Mouse (Mus musculus) adrenal gland, adult 2 months (tissue): ENCODE measurements around the gene Irf4. TPM values are rescaled to one million over a fixed set of nuclear protein-coding genes. Genes with fewer than 3 reads are reported as not detected.

Source experiments
- DNase-seq: peaks from one replicate; pipeline ENCODE4 v3.0.0; 2021
- polyA plus RNA-seq: library from polyadenylated mRNA; depleted of rRNA; stranded (reverse); fragments of >200 nt; gene quantifications from 2 replicates; pipeline ENCODE4 v1.2.3, GENCODE M21; 2012; rRNA removed
- total RNA-seq, 2 experiments: library from RNA; stranded (reverse); gene quantifications; 2 replicates each; pipeline ENCODE4 v1.2.3; 2021

The Irf4 gene
- total and polyA plus RNA-seq, 3 experiments: 0.88 to 25.7 (median 23.5) TPM

DNA sequence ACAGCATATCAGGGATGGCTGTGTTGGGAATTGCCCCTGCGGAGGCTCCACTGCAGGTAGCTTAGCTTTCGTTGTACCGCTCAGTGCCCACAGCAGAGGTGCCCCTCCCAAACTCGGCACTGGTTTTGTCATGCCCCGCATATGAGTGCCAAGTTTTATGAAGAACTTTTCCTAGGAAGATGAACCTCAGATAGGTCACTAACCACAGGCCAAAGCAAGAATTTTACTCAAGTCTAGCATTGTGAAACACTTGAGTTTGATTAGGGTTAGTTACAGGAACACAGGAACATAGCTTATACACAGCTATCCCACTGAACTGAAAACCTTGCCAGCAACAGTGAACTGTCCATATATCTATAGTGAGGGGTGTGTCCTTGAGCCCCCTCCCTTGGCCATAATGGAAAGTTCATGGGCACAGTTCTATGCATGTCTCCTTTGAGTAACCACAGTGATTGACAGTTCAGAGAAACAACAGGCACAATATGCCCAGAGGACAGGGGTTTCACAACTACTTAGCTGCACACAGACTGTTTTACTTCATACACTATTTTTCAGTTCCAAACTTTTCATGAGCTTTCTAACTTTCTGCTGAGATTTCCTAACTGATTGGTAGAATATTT, 53.4 kb downstream of the Irf4 start:
- no peak for DNase-seq

DNA sequence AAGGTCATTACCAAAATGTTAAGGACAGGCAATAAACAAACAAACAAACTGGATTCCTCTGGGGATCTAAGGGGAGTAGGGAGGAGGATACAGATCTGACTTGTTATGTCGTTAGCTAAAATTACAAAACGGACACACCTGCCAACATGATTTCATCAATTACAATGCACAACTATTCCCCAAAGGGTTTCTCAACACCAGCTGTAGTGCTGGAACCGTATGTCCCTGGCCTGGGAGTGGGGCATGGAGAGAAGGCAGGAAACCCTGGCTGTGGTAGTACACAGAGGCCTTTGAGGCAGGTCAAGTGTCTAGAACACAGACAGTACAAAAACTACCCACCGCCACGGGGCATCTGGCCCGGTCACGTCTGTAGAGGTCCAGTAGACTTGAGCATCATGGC, 60.2 kb downstream of the Irf4 start:
- DNase-seq: peak; percentile 33

DNA sequence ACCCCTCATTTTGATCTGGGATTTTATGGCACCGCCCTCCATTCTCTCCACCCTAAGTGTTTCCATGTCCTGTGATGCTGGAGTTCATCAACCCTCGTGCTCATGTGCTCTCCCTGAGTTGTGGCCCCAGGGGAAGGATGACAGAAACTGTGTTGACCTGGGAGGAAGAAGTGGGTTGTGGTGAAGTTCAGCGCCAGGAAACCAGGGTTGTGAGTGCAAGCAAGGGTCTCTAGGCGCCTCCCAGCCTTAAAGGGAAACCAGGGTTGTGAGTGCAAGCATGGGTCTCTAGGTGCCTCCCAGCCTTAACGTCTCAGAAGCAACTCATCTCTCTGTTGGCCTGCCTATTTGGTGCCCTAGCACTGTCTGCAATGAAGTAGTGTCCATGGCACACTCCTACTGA, 64.4 kb downstream of the Irf4 start:
- DNase-seq: no peak

DNA sequence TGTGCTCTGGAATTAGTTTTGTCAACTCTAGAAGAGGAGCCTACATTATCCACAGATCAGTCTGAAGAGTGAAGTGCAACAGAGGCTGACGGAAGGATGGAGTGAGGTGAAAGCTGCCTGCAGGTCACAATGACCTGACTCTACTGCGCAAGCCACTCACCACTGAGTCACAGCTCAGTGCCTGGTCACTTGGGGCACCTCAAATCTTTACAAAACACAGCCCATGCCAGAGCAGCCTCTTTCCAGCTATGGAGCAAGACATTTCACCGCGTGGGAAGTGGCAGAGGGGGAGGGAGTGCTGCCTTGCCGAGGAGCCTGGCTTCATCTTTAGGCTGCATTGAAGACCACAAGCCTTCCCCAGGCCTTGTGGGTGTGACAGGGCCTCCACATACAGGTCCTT, 65.2 kb downstream of the Irf4 start:
- DNase-seq: peak; percentile 46

Other genes with a start within 250 kb of the Irf4 start
- gene Uqcrfs1, start 203.9 kb upstream of the Irf4 start, total RNA-seq: 100 to 1,000 TPM; 247 to 409 TPM
- 860 and 1,083 TPM in 2 replicates for gene Uqcrfs1, start 203.9 kb upstream of the Irf4 start, polyA plus RNA-seq
- gene Dusp22, start 89.2 kb upstream of the Irf4 start, total RNA-seq: 10 to 100 TPM; 21.8 to 29.6 TPM
- gene Dusp22, start 89.2 kb upstream of the Irf4 start, polyA plus RNA-seq: 7.6 and 9.5 TPM in 2 replicates
- under 1 TPM; 0.23 to 0.31 TPM for gene Hus1b, start 198.5 kb downstream of the Irf4 start, total RNA-seq
- gene Hus1b, start 198.5 kb downstream of the Irf4 start, polyA plus RNA-seq: 0.27 TPM in 1 of 2 replicates, not detected in the other
- 10 to 100 TPM; 29.3 to 31.5 TPM for gene Exoc2, start 224.9 kb downstream of the Irf4 start, total RNA-seq
- gene Exoc2, start 224.9 kb downstream of the Irf4 start, polyA plus RNA-seq: 5.0 and 6.7 TPM in 2 replicates
- gene Gm5447, start 225.0 kb downstream of the Irf4 start, total RNA-seq: not detected
- gene Gm5447, start 225.0 kb downstream of the Irf4 start, polyA plus RNA-seq: not detected in 2 replicates